Mouse (Mus musculus): Measurements from ENCODE around the gene Tmem217. TPM values are rescaled to one million over a fixed set of nuclear protein-coding genes. Genes with fewer than 3 reads are reported as not detected.

Gene Tmem217
- polyA plus RNA-seq (2014; fragmentation: Nextera tagmentation; extraction: Ambion mirVana): 0.42 and 0.76 TPM in 2 replicates

- no peak within 1 kb of the TSS for H3K4me3 ChIP-seq (ENCODE audit: low read length)
- no peak within 1 kb of the TSS for H3K9ac ChIP-seq (ENCODE audit: low read depth, low read length)
- no peaks in the 10 kb centered on the region for H3K27me3 ChIP-seq (ENCODE audit: control insufficient read depth, insufficient read depth, low read length)
- WGBS: 83% methylated on average over 5 of the region's 5 CpGs
- no peak for ATAC-seq (ENCODE audit: low FRiP score, low TSS enrichment)
- peaks cover 20% of the 10 kb centered on the region; the same call in 1 of the 2 replicates for H3K4me1 ChIP-seq (ENCODE audit: control insufficient read depth, insufficient read depth, low read length)
- no peak within 1 kb of the TSS; the same call in 1 of the 2 replicates for H3K4me2 ChIP-seq (replicated peaks; ENCODE audit: low read depth, low read length)
- H3K36me3 ChIP-seq (ENCODE audit: control insufficient read depth, insufficient read depth, low read length): no peaks in the 10 kb centered on the region
- no peaks in the 10 kb centered on the region for H3K9me3 ChIP-seq (ENCODE audit: control insufficient read depth, low read length)
- H3K27ac ChIP-seq (ENCODE audit: low read depth, low read length): no peak within 1 kb of the TSS
Measured at GRCm38 (mm10) chr17:29552162-29552732, at the start of gene Tmem217. Gene Tmem217, minus strand, starts transcription at chr17:29552385.

- Histone ChIP-seq H3K4me3 (ENCODE audit: low read length) (no peak overlapping the region), H3K27ac (ENCODE audit: low read depth, low read length) (no peak overlapping the region), H3K4me2 (replicated peaks; ENCODE audit: low read depth, low read length) (no peak overlapping the region), H3K9ac (ENCODE audit: low read depth, low read length) (no peak overlapping the region), H3K9me3 (ENCODE audit: control insufficient read depth, low read length) (no peaks in the 10 kb centered on the region), H3K36me3 (ENCODE audit: control insufficient read depth, insufficient read depth, low read length) (peaks cover 33% of the 10 kb centered on the region; the same call in 1 of the 2 replicates), H3K27me3 (ENCODE audit: control insufficient read depth, insufficient read depth, low read length) (no peaks in the 10 kb centered on the region), H3K4me1 (ENCODE audit: control insufficient read depth, insufficient read depth, low read length) (no peaks in the 10 kb centered on the region)
- 60% methylated on average over 4 of the region's 4 CpGs for WGBS
- no peak for ATAC-seq (ENCODE audit: low FRiP score, low TSS enrichment)
Measured at GRCm38 (mm10) chr17:29601391-29601790, 49.2 kb upstream of the Tmem217 start.

- no peaks in the 10 kb centered on the region for H3K27me3 ChIP-seq (ENCODE audit: control insufficient read depth, insufficient read depth, low read length)
- no peak overlapping the region for H3K4me3 ChIP-seq (ENCODE audit: low read length)
- H3K4me2 ChIP-seq (replicated peaks; ENCODE audit: low read depth, low read length): no peak overlapping the region
- H3K9ac ChIP-seq (ENCODE audit: low read depth, low read length): no peak overlapping the region
- H3K9me3 ChIP-seq (ENCODE audit: control insufficient read depth, low read length): no peaks in the 10 kb centered on the region
- WGBS: 84% methylated on average over 8 of the region's 8 CpGs
- no peak for ATAC-seq (ENCODE audit: low FRiP score, low TSS enrichment)
- H3K27ac ChIP-seq (ENCODE audit: low read depth, low read length): no peak overlapping the region
- H3K4me1 ChIP-seq (ENCODE audit: control insufficient read depth, insufficient read depth, low read length): no peaks in the 10 kb centered on the region
- peaks cover 38% of the 10 kb centered on the region for H3K36me3 ChIP-seq (ENCODE audit: control insufficient read depth, insufficient read depth, low read length)
Measured at GRCm38 (mm10) chr17:29599537-29599936, 47.4 kb upstream of the Tmem217 start.

- Histone ChIP-seq H3K27ac (ENCODE audit: low read depth, low read length) (no peak overlapping the region), H3K36me3 (ENCODE audit: control insufficient read depth, insufficient read depth, low read length) (peaks cover 35% of the 10 kb centered on the region), H3K9ac (ENCODE audit: low read depth, low read length) (no peak overlapping the region), H3K4me3 (ENCODE audit: low read length) (no peak overlapping the region), H3K9me3 (ENCODE audit: control insufficient read depth, low read length) (no peaks in the 10 kb centered on the region), H3K4me1 (ENCODE audit: control insufficient read depth, insufficient read depth, low read length) (no peaks in the 10 kb centered on the region), H3K27me3 (ENCODE audit: control insufficient read depth, insufficient read depth, low read length) (no peaks in the 10 kb centered on the region), H3K4me2 (replicated peaks; ENCODE audit: low read depth, low read length) (no peak overlapping the region)
- no peak for ATAC-seq (ENCODE audit: low FRiP score, low TSS enrichment)
- WGBS: 92% methylated on average over 14 of the region's 14 CpGs
Measured at GRCm38 (mm10) chr17:29599051-29599450, 46.9 kb upstream of the Tmem217 start.

- H3K4me1 ChIP-seq (ENCODE audit: control insufficient read depth, insufficient read depth, low read length): no peaks in the 10 kb centered on the region
- peaks cover 31% of the 10 kb centered on the region for H3K36me3 ChIP-seq (ENCODE audit: control insufficient read depth, insufficient read depth, low read length)
- no peak overlapping the region for H3K27ac ChIP-seq (ENCODE audit: low read depth, low read length)
Measured at GRCm38 (mm10) chr17:29596771-29597132, 44.6 kb upstream of the Tmem217 start.

GRCm38 (mm10) chr17:29595891-29596770, 43.9 kb upstream of the Tmem217 start:
- WGBS: 79% methylated on average over 15 of the region's 15 CpGs
- Histone ChIP-seq H3K4me3 (ENCODE audit: low read length) (no peak overlapping the region), H3K9ac (ENCODE audit: low read depth, low read length) (no peak overlapping the region), H3K4me2 (replicated peaks; ENCODE audit: low read depth, low read length) (no peak overlapping the region), H3K36me3 (ENCODE audit: control insufficient read depth, insufficient read depth, low read length) (peaks cover 28% of the 10 kb centered on the region), H3K4me1 (ENCODE audit: control insufficient read depth, insufficient read depth, low read length) (no peaks in the 10 kb centered on the region), H3K27ac (ENCODE audit: low read depth, low read length) (no peak overlapping the region), H3K27me3 (ENCODE audit: control insufficient read depth, insufficient read depth, low read length) (no peaks in the 10 kb centered on the region), H3K9me3 (ENCODE audit: control insufficient read depth, low read length) (no peaks in the 10 kb centered on the region)
- no peak for ATAC-seq (ENCODE audit: low FRiP score, low TSS enrichment)

More at GRCm38 (mm10) chr17:29596771-29597132, 44.6 kb upstream of the Tmem217 start:
- no peaks in the 10 kb centered on the region for H3K9me3 ChIP-seq (ENCODE audit: control insufficient read depth, low read length)
- ATAC-seq (ENCODE audit: low FRiP score, low TSS enrichment): no peak
- no peak overlapping the region for H3K4me2 ChIP-seq (replicated peaks; ENCODE audit: low read depth, low read length)
- H3K9ac ChIP-seq (ENCODE audit: low read depth, low read length): no peak overlapping the region
- 81% methylated on average over 13 of the region's 13 CpGs for WGBS
- H3K4me3 ChIP-seq (ENCODE audit: low read length): no peak overlapping the region
- no peaks in the 10 kb centered on the region for H3K27me3 ChIP-seq (ENCODE audit: control insufficient read depth, insufficient read depth, low read length)

- peaks cover 3% of the 10 kb centered on the region; the same call in 1 of the 2 replicates for H3K4me1 ChIP-seq (ENCODE audit: control insufficient read depth, insufficient read depth, low read length)
- H3K4me3 ChIP-seq (ENCODE audit: low read length): no peak overlapping the region
- H3K4me2 ChIP-seq (replicated peaks; ENCODE audit: low read depth, low read length): no peak overlapping the region
- peaks cover 9% of the 10 kb centered on the region; the same call in 1 of the 2 replicates for H3K36me3 ChIP-seq (ENCODE audit: control insufficient read depth, insufficient read depth, low read length)
- no peak overlapping the region for H3K9ac ChIP-seq (ENCODE audit: low read depth, low read length)
- WGBS: 60% methylated on average over 11 of the region's 11 CpGs
- ATAC-seq (ENCODE audit: low FRiP score, low TSS enrichment): no peak
- no peaks in the 10 kb centered on the region for H3K9me3 ChIP-seq (ENCODE audit: control insufficient read depth, low read length)
- H3K27me3 ChIP-seq (ENCODE audit: control insufficient read depth, insufficient read depth, low read length): no peaks in the 10 kb centered on the region
- H3K27ac ChIP-seq (ENCODE audit: low read depth, low read length): no peak overlapping the region
Measured at GRCm38 (mm10) chr17:29589221-29589898, 37.2 kb upstream of the Tmem217 start.

DNA sequence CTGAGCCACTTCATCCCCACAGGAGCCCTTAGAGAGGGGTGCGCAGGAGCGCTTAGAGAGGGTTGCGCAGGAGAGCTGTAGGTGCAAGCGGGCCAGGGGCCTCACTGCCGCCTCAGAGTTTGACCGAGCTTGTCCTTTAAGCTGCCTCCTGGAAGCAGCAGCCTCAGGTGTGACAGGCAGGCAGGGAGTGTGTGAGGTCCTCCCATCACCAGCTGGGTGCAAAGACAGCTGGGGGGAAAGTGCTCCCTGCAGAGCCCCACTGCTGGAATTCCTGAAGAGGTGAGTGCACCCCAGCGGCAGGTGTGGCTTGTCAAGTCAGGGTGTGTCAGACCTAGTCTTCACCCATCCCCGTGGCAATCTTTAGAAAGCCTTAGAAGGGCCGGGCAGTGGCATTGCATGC, 34.7 kb upstream of the Tmem217 start:
- no peak overlapping the region for H3K4me3 ChIP-seq (ENCODE audit: low read length)
- H3K4me1 ChIP-seq (ENCODE audit: control insufficient read depth, insufficient read depth, low read length): peaks cover 3% of the 10 kb centered on the region; the same call in 1 of the 2 replicates
- ATAC-seq (ENCODE audit: low FRiP score, low TSS enrichment): no peak
- peaks cover 11% of the 10 kb centered on the region; the same call in 1 of the 2 replicates for H3K36me3 ChIP-seq (ENCODE audit: control insufficient read depth, insufficient read depth, low read length)
- H3K9ac ChIP-seq (ENCODE audit: low read depth, low read length): no peak overlapping the region
- H3K9me3 ChIP-seq (ENCODE audit: control insufficient read depth, low read length): no peaks in the 10 kb centered on the region
- H3K27me3 ChIP-seq (ENCODE audit: control insufficient read depth, insufficient read depth, low read length): no peaks in the 10 kb centered on the region
- H3K4me2 ChIP-seq (replicated peaks; ENCODE audit: low read depth, low read length): no peak overlapping the region
- H3K27ac ChIP-seq (ENCODE audit: low read depth, low read length): no peak overlapping the region
- 85% methylated on average over 9 of the region's 9 CpGs for WGBS
